Mouse (Mus musculus) cerebellum, adult 2 months (tissue): Measurements from ENCODE around the gene Hpd. TPM values are rescaled to one million over a fixed set of nuclear protein-coding genes. Genes with fewer than 3 reads are reported as not detected.
"Not testable (repeated sequence)": the region's sequence is repeated elsewhere in the genome, so short reads cannot be mapped to it uniquely, and the experiment has no call there.

ENCODE experiments used
- DNase-seq, 2 experiments: peaks; one replicate each; pipeline ENCODE4 v3.0.0; 2021
- H3K27ac ChIP-seq: fragments of 200-500 bp; 2 replicates; pipeline ENCODE4 v1.5.1; 2012; ENCODE audit warnings: low read length, control low read depth, inconsistent platforms; ENCODE audit not compliant: insufficient read depth
- H3K27me3 ChIP-seq: fragments of 200-500 bp; 2 replicates; pipeline ENCODE4 v1.6.1; 2012; ENCODE audit warnings: inconsistent platforms, mild to moderate bottlenecking, low read length, moderate library complexity; ENCODE audit not compliant: control insufficient read depth, insufficient read depth
- H3K4me1 ChIP-seq: fragments of 200-500 bp; 2 replicates; pipeline ENCODE4 v1.6.1; 2011; ENCODE audit warnings: low read length; ENCODE audit not compliant: control insufficient read depth, insufficient read depth
- H3K4me3 ChIP-seq: fragments of 200-500 bp; replicated peaks from 2 replicates; pipeline ENCODE3; 2011; ENCODE audit warnings: mild to moderate bottlenecking, low read depth, low read length, control low read depth; ENCODE audit not compliant: insufficient read depth
- CTCF ChIP-seq: fragments of 200-500 bp; IDR thresholded peaks from 2 replicates; pipeline ENCODE4 v1.5.1; 2011; ENCODE audit warnings: low read depth, mild to moderate bottlenecking, control low read depth, low read length, moderate library complexity, borderline replicate concordance; ENCODE audit not compliant: insufficient read depth
- POLR2A ChIP-seq: fragments of 200-500 bp; IDR thresholded peaks from 2 replicates; pipeline ENCODE4 v1.6.1; 2011; ENCODE audit warnings: low read length, control low read depth, borderline replicate concordance; ENCODE audit not compliant: insufficient read depth
- WGBS: fragments of 180-500 bp; shearing (Covaris S2); methylation state at CpG from one replicate; pipeline ENCODE4 v1.1.7; 2018; 5-methylcytosine and 5-hydroxymethylcytosine counted together
- polyA plus RNA-seq: library from polyadenylated mRNA; depleted of rRNA; stranded (reverse); fragments of >200 nt; gene quantifications from 2 replicates; pipeline ENCODE4 v1.2.3, GENCODE M21; 2012; rRNA removed

Gene Hpd
- not detected in 2 replicates for polyA plus RNA-seq

GRCm38 (mm10) chr5:123182651-123183050 lies at the start of gene Hpd:
Hpd (minus strand) TSS chr5:123182727.
- no peak for DNase-seq
- H3K27me3 ChIP-seq: no peaks in the 10 kb centered on the region
- H3K4me3 ChIP-seq: no peak within 1 kb of the TSS
- H3K27ac ChIP-seq: no peak within 1 kb of the TSS
- no peaks in the 10 kb centered on the region for H3K4me1 ChIP-seq
- 84% methylated on average over 10 of the region's 10 CpGs for WGBS
- TF ChIP-seq POLR2A (no peak), CTCF (no peak)

GRCm38 (mm10) chr5:123232180-123232579 lies 49.7 kb upstream of the Hpd start:
- TF ChIP-seq CTCF: no peak
- TF ChIP-seq POLR2A: no peak
- DNase-seq: no peak
- Histone ChIP-seq H3K4me3 (no peak overlapping the region), H3K27me3 (no peaks in the 10 kb centered on the region), H3K4me1 (no peaks in the 10 kb centered on the region), H3K27ac (no peak overlapping the region)
- WGBS: 94% methylated on average over 2 of the region's 2 CpGs

DNA sequence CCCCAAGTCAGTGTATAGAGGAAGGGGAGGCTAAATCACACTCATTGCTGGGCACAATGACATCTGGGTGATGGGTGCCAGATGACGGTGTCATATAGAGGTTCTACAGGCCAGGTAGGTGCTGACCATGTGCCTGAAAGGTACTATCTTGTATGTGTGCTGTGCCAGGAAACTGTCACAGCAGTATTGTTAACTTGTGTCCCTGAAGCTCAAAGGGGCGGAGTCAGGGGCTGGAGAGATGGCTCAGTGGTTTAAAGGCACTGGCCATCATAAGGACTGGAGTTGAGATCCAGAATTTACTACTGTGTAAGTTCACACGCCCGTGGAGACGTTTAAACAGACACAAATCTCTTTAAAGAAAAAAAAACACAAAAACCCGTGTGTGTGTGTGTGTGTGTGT lies 46.8 kb upstream of the Hpd start:
- H3K4me3 ChIP-seq: no peak overlapping the region
- no peak overlapping the region for H3K27ac ChIP-seq
- no peak for DNase-seq
- H3K4me1 ChIP-seq: no peaks in the 10 kb centered on the region
- TF ChIP-seq CTCF (no peak), POLR2A (no peak)
- no peaks in the 10 kb centered on the region for H3K27me3 ChIP-seq
- 78% methylated on average over 6 of the region's 6 CpGs for WGBS

- no peak for DNase-seq
- H3K27me3 ChIP-seq: no peaks in the 10 kb centered on the region
- H3K4me1 ChIP-seq: no peaks in the 10 kb centered on the region
- no peak for TF ChIP-seq POLR2A
- no peak for TF ChIP-seq CTCF
- no peak overlapping the region for H3K27ac ChIP-seq
- H3K4me3 ChIP-seq: peak overlapping the region; percentile 75
- WGBS: 5% methylated on average over 15 of the region's 15 CpGs
Observed at GRCm38 (mm10) chr5:123228524-123228922, 46.0 kb upstream of the Hpd start.

DNA sequence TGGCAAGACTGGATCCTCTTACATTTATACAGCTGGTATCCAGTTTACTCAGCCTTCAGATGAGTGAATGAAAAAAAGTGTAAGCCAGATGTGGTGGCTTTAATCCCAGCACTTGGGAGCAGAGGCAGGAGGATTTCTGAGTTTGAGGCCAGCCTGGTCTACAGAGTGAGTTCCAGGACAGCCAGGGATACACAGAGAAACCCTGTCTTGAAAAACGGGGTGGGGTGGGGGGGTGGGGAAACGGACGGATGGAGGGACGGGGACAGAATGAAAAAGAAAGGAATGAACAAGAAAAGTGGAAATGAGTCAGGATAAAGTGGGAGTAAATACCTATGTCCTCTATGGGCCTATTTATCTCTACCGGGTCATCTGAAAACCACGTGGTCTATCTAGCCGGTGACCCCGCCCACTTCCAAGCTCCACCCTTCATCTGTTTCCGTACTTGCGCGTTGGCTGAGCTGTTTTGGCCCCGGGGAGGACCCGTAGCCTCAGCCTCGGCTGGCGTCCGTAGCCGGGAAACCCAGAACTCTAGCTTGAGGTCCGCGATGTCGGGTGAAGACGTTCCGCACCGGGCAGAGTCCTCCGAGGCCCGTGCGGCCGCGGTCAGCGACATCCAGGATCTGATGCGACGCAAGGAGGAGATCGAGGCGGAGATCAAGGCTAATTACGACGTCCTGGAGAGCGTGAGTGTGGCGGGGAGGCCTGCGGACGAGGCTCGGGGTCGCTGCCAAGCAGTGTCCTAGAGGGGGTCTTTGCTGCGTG lies 45.4 kb upstream of the Hpd start:
- peak; percentile 96 to 97 for DNase-seq
- H3K4me3 ChIP-seq: peak overlapping the region; percentile 75
- no peaks in the 10 kb centered on the region for H3K27me3 ChIP-seq
- 2% methylated on average over 42 of the region's 42 CpGs for whole genome bisulfite sequencing
- TF ChIP-seq POLR2A (peak; percentile 66; the same call in 1 of the 2 replicates), CTCF (no peak)
- H3K4me1 ChIP-seq: no peaks in the 10 kb centered on the region
- H3K27ac ChIP-seq: no peak overlapping the region

- Histone ChIP-seq H3K4me3 (no peak overlapping the region), H3K4me1 (no peaks in the 10 kb centered on the region), H3K27me3 (no peaks in the 10 kb centered on the region), H3K27ac (no peak overlapping the region)
- WGBS: 62% methylated on average over 7 of the region's 7 CpGs
- DNase-seq: no peak
- TF ChIP-seq CTCF (no peak), POLR2A (no peak)
Observed at GRCm38 (mm10) chr5:123226851-123227250, 44.3 kb upstream of the Hpd start.

DNA sequence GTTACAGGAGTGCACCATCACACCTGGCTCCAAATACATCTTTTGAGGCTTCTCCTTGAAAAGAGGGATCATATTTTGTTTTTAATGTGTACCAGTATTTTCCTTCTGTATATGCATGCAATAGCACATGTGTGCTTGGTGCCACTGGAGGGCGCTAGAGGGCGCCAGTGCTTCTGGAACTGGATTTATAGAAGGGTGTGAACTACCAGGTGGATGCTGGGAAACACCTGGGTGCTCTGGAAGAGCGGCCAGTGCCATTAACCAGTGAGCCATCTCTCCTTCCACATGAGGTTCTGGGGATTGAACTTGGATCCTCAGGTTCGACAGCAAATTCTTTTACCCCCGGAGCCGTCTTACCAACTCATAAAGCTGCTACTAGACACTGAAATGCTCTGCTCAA lies 41.3 kb upstream of the Hpd start:
- DNase-seq, H3K27me3 ChIP-seq, H3K4me3 ChIP-seq, H3K4me1 ChIP-seq, H3K27ac ChIP-seq: not testable (repeated sequence)
- 59% methylated on average over 6 of the region's 6 CpGs for WGBS

DNA sequence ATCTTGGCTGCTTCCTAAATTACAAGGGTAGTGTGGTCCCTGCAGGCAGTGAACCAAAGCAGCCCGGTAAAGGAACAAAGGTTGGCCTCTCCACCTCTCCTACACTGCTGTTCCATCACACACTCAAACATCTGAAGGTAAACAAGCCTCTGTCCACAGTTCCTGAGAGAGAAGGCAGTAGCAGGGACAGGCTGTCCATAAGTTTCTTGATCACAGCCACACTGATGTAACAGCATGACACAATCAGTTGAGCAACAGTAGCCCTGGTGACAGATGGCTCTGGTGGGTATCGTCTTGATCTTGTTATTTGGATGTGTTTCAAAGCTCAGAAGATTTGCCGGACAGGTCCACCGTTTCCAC lies 40.5 kb upstream of the Hpd start:
- TF ChIP-seq POLR2A: no peak
- TF ChIP-seq CTCF: no peak
- Histone ChIP-seq H3K4me3 (no peak overlapping the region), H3K27me3 (no peaks in the 10 kb centered on the region), H3K27ac (no peak overlapping the region), H3K4me1 (no peaks in the 10 kb centered on the region)
- WGBS: under 1% methylated on average over 4 of the region's 4 CpGs
- no peak for DNase-seq

DNA sequence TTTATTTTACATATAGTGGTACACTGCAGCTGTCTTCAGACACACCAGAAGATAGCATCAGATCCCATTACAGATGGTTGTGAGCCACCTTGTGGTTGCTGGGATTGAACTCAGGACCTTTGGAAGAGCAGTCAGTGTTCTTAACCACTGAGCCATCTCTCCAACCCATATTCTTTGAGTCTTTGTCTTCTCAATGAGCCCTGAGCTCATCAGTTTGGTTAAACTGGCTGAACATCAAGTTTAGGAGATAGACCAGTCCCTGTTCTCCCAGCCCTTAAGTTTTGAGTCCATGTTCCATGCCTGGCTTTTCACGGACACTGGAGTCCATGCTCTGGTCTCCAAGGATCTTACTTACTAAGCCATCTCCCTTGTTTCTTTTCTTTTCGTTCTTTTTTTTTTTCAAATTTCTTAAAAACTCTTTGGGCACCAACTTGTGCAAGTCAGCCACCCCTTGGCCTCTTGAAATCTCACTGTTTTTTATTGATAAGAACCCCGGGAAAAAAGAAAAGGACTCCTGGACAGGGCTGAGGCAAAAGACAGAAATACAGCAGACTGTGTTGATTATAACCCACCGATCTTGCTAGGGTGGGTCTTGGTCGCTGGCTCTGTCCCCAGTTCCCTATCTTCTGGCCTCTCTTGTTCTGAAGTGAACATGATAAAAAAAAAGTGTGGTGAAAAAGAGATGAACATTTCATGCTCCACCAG lies 40.0 kb upstream of the Hpd start:
- 44% methylated on average over 5 of the region's 5 CpGs for WGBS
- DNase-seq: not testable (repeated sequence)

DNA sequence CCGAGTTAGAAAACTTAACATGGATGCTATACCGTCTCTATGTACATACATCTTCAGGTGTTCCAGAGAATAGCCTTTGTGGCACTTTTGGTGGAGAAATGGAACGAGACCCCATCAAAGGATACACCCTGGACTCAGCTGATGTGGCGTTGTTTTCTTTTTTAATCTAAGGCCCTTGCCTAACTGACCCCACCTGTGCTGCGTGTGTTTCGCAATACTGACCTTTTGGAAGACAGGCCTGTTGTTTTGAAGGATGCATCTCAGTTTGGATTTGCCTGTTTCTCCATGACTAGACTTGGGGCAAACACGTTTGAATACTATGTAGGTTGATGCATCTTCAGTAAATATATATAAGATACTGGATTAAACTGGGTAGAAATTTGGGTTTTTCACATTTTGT lies 21.1 kb upstream of the Hpd start:
- not testable (repeated sequence) for H3K27me3 ChIP-seq, H3K27ac ChIP-seq, DNase-seq, H3K4me3 ChIP-seq, H3K4me1 ChIP-seq
- 92% methylated on average over 7 of the region's 7 CpGs for WGBS

More for the DNA sequence above, 40.0 kb upstream of the Hpd start:
- not testable (repeated sequence) for H3K4me1 ChIP-seq, H3K4me3 ChIP-seq, H3K27me3 ChIP-seq, H3K27ac ChIP-seq

DNA sequence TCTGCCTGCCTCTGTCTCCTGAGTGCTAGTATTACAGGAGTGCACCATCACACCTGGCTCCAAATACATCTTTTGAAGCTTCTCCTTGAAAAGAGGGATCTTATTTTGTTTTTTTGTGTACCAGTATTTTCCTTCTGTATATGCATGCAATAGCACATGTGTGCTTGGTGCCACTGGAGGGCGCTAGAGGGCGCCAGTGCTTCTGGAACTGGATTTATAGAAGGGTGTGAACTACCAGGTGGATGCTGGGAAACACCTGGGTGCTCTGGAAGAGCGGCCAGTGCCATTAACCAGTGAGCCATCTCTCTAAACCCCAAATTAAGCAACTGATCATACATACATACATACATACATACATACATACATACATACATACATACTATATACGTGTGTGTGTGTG lies 20.2 kb upstream of the Hpd start:
- H3K27me3 ChIP-seq, DNase-seq, H3K4me3 ChIP-seq, H3K27ac ChIP-seq, H3K4me1 ChIP-seq: not testable (repeated sequence)
- WGBS: 56% methylated on average over 4 of the region's 4 CpGs
